Mouse (Mus musculus): Measurements from ENCODE around the gene Gm36176.
"Not testable (repeated sequence)": the region's sequence is repeated elsewhere in the genome, so short reads cannot be mapped to it uniquely, and the experiment has no call there.

The Gm36176 gene

GRCm38 (mm10) chr10:77846503-77846902, at the start of gene Gm36176:
Gene Gm36176, plus strand, starts transcription at chr10:77846803.
- no peak for DNase-seq

GRCm38 (mm10) chr10:77797677-77798076, 48.9 kb upstream of the Gm36176 start:
- no peak for DNase-seq

GRCm38 (mm10) chr10:77798164-77798920, 48.3 kb upstream of the Gm36176 start:
- not testable (repeated sequence) for DNase-seq

GRCm38 (mm10) chr10:77798921-77799508, 47.6 kb upstream of the Gm36176 start, which contains the start of gene Gm19668:
Gene Gm19668, minus strand, starts transcription at chr10:77799133.
- no peak for DNase-seq

- DNase-seq, result no peak
These were observed 42.5 kb upstream of the Gm36176 start for GRCm38 (mm10) chr10:77804095-77804494.

GRCm38 (mm10) chr10:77811743-77812142, 34.9 kb upstream of the Gm36176 start, which contains the start of gene Gm9507:
Gene Gm9507, minus strand, starts transcription at chr10:77811843.
- DNase-seq, result no peak

GRCm38 (mm10) chr10:77814382-77814781, 32.2 kb upstream of the Gm36176 start, which contains the start of gene Gm2696:
Gene Gm2696, plus strand, starts transcription at chr10:77814682.
- DNase-seq, result no peak

GRCm38 (mm10) chr10:77815514-77815913, 31.1 kb upstream of the Gm36176 start:
- peak; percentile 64 to 65 for DNase-seq

- no peak for DNase-seq
These were observed 28.1 kb upstream of the Gm36176 start for GRCm38 (mm10) chr10:77818523-77818922.

GRCm38 (mm10) chr10:77819203-77819602, 27.4 kb upstream of the Gm36176 start:
- no peak for DNase-seq

- DNase-seq, result no peak
These were observed 19.7 kb upstream of the Gm36176 start, which contains the start of gene Krtap10-4 for GRCm38 (mm10) chr10:77826951-77827350. Gene Krtap10-4, minus strand, starts transcription at chr10:77827095.

GRCm38 (mm10) chr10:77835647-77836046, 11.0 kb upstream of the Gm36176 start, which contains the start of gene Krtap10-10:
Gene Krtap10-10, plus strand, starts transcription at chr10:77835947.
- DNase-seq, result no peak

- DNase-seq, result no peak
These were observed 7.6 kb upstream of the Gm36176 start for GRCm38 (mm10) chr10:77839006-77839405.

- DNase-seq, result no peak
These were observed 358 bp downstream of the Gm36176 start for GRCm38 (mm10) chr10:77846961-77847360.

- DNase-seq, result no peak
These were observed 935 bp downstream of the Gm36176 start for GRCm38 (mm10) chr10:77847538-77847937.

- DNase-seq, result no peak
These were observed 6.0 kb downstream of the Gm36176 start, which contains the start of gene Gm10318 for GRCm38 (mm10) chr10:77852559-77852958. Gene Gm10318, plus strand, starts transcription at chr10:77852859.

- DNase-seq, result no peak
These were observed 15.1 kb downstream of the Gm36176 start, which contains the start of gene Gm3285 for GRCm38 (mm10) chr10:77861675-77862074. Gene Gm3285, plus strand, starts transcription at chr10:77861975.

- DNase-seq, result peak; percentile 81 to 83
These were observed 17.6 kb downstream of the Gm36176 start for GRCm38 (mm10) chr10:77864067-77864761.

- no peak for DNase-seq
These were observed 18.1 kb downstream of the Gm36176 start for GRCm38 (mm10) chr10:77864762-77865143.

- no peak for DNase-seq
These were observed 20.9 kb downstream of the Gm36176 start for GRCm38 (mm10) chr10:77867546-77867945.

GRCm38 (mm10) chr10:77869651-77870050, 23.0 kb downstream of the Gm36176 start:
- no peak for DNase-seq

- peak; percentile 21 to 31 for DNase-seq
These were observed 32.4 kb downstream of the Gm36176 start for GRCm38 (mm10) chr10:77878985-77879384.

GRCm38 (mm10) chr10:77880305-77880704, 33.7 kb downstream of the Gm36176 start:
- no peak for DNase-seq

All from B cell, adult 2 months (primary cell).